Mouse (Mus musculus) forebrain, embryonic 11.5 days (tissue): Measurements from ENCODE around the gene Kcnj4. TPM values are rescaled to one million over a fixed set of nuclear protein-coding genes. Genes with fewer than 3 reads are reported as not detected.
A peak's percentile ranks its signal among the peaks of the same experiment; 100 is the strongest.

Source experiments
- ATAC-seq: fragments of 200-750 bp; cut with Nextera tagmentation; replicated peaks from 2 replicates; pipeline ENCODE4 v1.8.0; 2017; ENCODE audit warnings: moderate TSS enrichment; ENCODE audit not compliant: low FRiP score
- DNase-seq: peaks from one replicate; pipeline ENCODE4 v3.0.0-alpha.2; 2017; ENCODE audit warnings: low spot score
- H3K27ac ChIP-seq: fragments of 300-500 bp; sonication (generic); 2 replicates; pipeline ENCODE4 v1.5.1; 2014; ENCODE audit warnings: low read depth, low read length
- H3K27me3 ChIP-seq: fragments of 300-500 bp; sonication (generic); 2 replicates; pipeline ENCODE4 v1.6.1; 2014; ENCODE audit warnings: mild to moderate bottlenecking, low read length, mixed read lengths; ENCODE audit not compliant: control insufficient read depth, insufficient read depth
- H3K36me3 ChIP-seq: fragments of 300-500 bp; sonication (generic); 2 replicates; pipeline ENCODE4 v1.6.1; 2014; ENCODE audit warnings: mild to moderate bottlenecking, low read length, moderate library complexity, mixed read lengths; ENCODE audit not compliant: control insufficient read depth, insufficient read depth
- H3K4me1 ChIP-seq: fragments of 300-500 bp; sonication (generic); replicated peaks from 2 replicates; pipeline ENCODE4 v1.6.1; 2014; ENCODE audit warnings: low read length, mixed read lengths; ENCODE audit not compliant: control insufficient read depth, insufficient read depth
- H3K4me2 ChIP-seq: fragments of 300-500 bp; sonication (generic); 2 replicates; pipeline ENCODE4 v1.6.1; 2014; ENCODE audit warnings: low read depth, mild to moderate bottlenecking, low read length, moderate library complexity, mixed read lengths; ENCODE audit not compliant: severe bottlenecking
- H3K4me3 ChIP-seq: fragments of 300-500 bp; sonication (generic); 2 replicates; pipeline ENCODE4 v1.5.1; 2014; ENCODE audit warnings: low read depth, low read length
- H3K9ac ChIP-seq: fragments of 300-500 bp; sonication (generic); 2 replicates; pipeline ENCODE4 v1.6.1; 2014; ENCODE audit warnings: low read length
- H3K9me3 ChIP-seq: fragments of 300-500 bp; sonication (generic); 2 replicates; pipeline ENCODE4 v1.6.1; 2016; ENCODE audit warnings: low read length, mixed read lengths; ENCODE audit not compliant: control insufficient read depth
- WGBS: fragments of 180-500 bp; shearing (Covaris S2); extraction: QIAGEN DNeasy Blood & Tissue Kit; methylation state at CpG from one replicate; pipeline ENCODE4 v1.1.7; 2014; 5-methylcytosine and 5-hydroxymethylcytosine counted together
- polyA plus RNA-seq: library from polyadenylated mRNA; unstranded; fragments of >200 nt; fragmentation: Nextera tagmentation; extraction: Ambion mirVana; gene quantifications from 2 replicates; pipeline ENCODE4 v1.2.1, GENCODE M21; 2014

Gene Kcnj4
- polyA plus RNA-seq, 1 experiment from 2014 or later = not detected

DNA sequence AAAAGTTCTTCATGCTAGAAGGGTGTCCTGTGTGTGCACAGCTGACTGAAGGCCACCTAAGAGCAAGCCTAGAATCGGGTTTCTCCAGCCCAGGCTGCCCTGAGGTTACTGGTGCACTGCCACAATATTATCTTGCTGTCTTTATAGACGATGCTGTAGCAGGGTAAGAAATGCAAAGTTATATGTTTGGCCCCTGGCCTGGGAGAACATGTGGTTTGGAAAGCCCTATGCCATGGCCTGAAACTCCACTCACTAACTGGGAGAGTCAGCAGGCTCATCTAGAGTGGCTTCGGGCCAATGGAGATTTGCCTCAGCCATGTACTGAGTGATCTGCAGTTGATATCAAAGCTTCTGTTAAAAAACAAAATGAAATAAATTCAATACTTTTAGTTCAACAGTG lies 28.8 kb upstream of the Kcnj4 start:
- Histone ChIP-seq H3K27ac (no peak overlapping the region), H3K4me3 (no peak overlapping the region), H3K36me3 (peaks cover 35% of the 10 kb centered on the region), H3K4me1 (no peaks in the 10 kb centered on the region), H3K27me3 (no peaks in the 10 kb centered on the region), H3K9me3 (no peaks in the 10 kb centered on the region), H3K9ac (no peak overlapping the region), H3K4me2 (no peak overlapping the region)
- 95% methylated on average over 3 of the region's 3 CpGs for WGBS
- DNase-seq = no peak
- no peak for ATAC-seq

DNA sequence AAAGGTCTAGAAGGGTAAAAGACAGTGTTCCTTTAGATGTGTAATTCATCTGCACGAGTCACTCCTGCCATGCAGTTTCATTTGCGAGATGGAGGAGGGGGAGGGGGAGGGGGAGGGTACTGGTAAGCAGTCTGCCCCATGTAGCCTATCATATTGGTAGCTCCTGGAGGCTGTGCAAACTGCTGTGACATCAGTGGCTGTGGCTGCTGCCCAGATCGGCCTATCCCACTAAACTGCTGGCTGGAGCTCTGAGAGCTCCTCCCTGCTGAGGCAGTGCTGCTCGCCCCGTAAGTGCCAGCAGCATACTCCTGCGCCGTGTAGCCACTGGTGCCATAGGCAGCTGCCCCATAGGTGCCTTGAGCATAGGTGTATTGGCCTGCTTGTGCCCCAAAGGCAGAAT lies 24.9 kb upstream of the Kcnj4 start:
- ATAC-seq (0 out of 2 replicates have a peak, but pooled peaks have one; percentile 11), DNase-seq (no peak)
- no peak overlapping the region for H3K4me2 ChIP-seq
- no peak overlapping the region for H3K4me3 ChIP-seq
- no peak overlapping the region for H3K9ac ChIP-seq
- H3K27ac ChIP-seq = no peak overlapping the region
- H3K4me1 ChIP-seq = no peaks in the 10 kb centered on the region
- H3K9me3 ChIP-seq = no peaks in the 10 kb centered on the region
- H3K27me3 ChIP-seq = no peaks in the 10 kb centered on the region
- H3K36me3 ChIP-seq = peaks cover 31% of the 10 kb centered on the region
- 86% methylated on average over 7 of the region's 7 CpGs for WGBS

DNA sequence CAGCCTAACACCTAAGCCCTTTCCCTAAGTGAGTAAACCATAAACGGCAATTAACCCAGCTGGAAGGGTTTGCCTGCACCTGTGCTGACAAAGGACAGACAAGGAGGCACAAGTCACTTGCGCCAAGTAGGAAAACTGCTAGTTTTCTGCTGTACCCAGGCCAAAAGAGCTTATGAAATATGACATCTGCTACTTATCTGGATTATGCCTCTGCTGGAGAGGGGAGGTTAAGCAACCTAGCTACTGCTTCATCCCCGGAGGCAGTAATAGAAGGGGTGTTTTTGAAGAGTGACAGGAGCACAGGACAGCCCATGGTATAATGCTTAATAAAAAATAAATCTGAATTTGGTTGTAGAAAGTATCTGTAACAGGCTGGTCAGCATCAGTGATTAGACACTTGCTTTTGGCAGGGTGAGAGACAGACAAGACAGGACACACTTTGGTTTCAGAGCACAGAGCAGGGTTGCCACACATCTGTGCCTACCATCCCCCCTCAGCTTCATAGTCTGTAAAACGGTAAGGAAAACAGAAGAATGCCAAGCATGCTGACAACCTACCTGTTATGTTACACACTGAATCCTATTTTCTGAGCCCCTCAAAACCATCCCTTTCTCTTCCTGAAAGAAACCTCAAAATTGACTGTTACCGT lies 23.1 kb upstream of the Kcnj4 start:
- Histone ChIP-seq H3K36me3 (peaks cover 25% of the 10 kb centered on the region), H3K27ac (no peak overlapping the region), H3K27me3 (no peaks in the 10 kb centered on the region), H3K9me3 (no peaks in the 10 kb centered on the region), H3K4me1 (no peaks in the 10 kb centered on the region), H3K4me2 (no peak overlapping the region), H3K4me3 (no peak overlapping the region), H3K9ac (no peak overlapping the region)
- ATAC-seq = no peak
- no peak for DNase-seq
- WGBS = 82% methylated on average over 5 of the region's 5 CpGs

DNA sequence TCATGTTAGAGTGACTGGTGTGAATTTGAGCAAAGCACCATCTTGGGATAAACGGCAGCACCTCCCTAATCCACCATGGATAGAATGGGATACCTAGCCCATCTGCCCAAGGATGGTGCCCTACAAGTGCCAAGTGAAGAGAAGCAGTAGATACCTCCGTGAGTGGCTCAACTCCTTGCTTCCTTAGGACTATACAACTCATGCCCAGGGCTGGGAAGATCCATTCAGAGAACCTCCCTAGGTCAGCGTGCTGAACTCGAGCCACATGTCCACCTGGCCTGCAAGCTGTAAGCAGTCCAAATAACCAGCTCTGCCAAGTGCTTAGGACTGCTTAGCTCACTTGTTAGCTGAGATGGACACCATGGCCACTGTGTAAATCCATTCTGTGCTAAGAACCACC lies 22.2 kb upstream of the Kcnj4 start:
- DNase-seq = no peak
- WGBS = 85% methylated on average over 4 of the region's 4 CpGs
- Histone ChIP-seq H3K9ac (no peak overlapping the region), H3K27ac (no peak overlapping the region), H3K9me3 (no peaks in the 10 kb centered on the region), H3K4me3 (no peak overlapping the region), H3K4me1 (no peaks in the 10 kb centered on the region), H3K36me3 (peaks cover 22% of the 10 kb centered on the region), H3K4me2 (no peak overlapping the region), H3K27me3 (no peaks in the 10 kb centered on the region)
- ATAC-seq = no peak; the same call in 1 of the 2 replicates

DNA sequence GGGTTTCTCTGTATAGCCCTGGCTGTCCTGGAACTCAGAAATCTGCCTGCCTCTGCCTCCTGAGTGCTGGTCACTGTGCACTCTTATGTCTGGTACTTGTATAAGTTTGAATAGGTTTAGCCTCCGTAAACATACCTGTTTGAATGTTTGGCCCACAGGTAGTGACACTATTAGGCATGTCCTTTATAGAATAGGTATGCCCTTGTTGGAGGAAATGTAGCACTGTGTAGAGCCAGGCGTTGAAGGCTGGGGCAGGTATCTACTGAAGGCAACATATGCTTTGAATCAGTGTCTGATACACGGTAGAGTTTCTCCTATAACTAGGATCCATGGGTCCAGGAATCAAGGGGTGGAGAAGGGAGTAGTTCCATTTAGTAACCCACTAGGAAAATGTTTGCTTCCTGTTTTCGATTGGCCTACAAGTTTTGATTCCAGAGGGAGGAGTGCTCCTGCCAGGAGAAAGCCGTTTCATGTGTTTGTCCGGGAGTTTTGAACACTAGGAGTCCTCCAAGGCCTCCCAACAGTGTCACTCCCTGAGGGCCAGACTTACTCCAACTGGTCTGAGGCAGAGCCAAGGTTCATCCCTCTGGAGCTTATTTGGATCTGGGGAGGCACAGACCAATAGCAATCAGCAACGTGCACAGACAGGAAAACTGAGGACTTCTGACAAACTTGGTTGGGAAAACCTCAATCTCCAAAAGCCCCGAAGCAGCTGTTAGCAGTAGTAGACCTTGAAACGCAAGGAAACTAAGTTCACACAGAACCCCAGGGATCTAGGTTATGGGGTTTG lies 21.1 kb upstream of the Kcnj4 start:
- no peak overlapping the region for H3K27ac ChIP-seq
- H3K4me1 ChIP-seq = no peaks in the 10 kb centered on the region
- ATAC-seq (no peak), DNase-seq (no peak)
- no peaks in the 10 kb centered on the region for H3K9me3 ChIP-seq
- no peak overlapping the region for H3K4me2 ChIP-seq
- no peaks in the 10 kb centered on the region for H3K27me3 ChIP-seq
- peaks cover 18% of the 10 kb centered on the region for H3K36me3 ChIP-seq
- WGBS = 72% methylated on average over 9 of the region's 9 CpGs
- no peak overlapping the region for H3K9ac ChIP-seq
- no peak overlapping the region for H3K4me3 ChIP-seq

DNA sequence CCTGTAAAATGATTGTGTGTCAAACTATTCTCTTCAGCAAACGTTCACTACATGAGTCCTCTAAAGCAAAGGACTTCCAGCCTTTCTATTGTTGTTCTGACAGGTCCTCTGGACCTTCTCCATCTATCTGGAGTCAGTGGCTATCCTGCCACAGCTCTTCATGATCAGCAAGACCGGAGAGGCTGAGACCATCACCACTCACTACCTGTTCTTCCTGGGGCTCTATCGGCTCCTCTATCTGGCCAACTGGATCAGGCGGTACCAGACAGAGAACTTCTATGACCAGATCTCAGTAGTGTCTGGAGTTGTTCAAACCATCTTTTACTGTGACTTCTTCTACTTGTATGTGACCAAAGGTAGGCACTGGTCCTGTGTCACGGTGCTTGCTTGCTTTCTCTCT lies 20.5 kb upstream of the Kcnj4 start:
- H3K4me1 ChIP-seq = no peaks in the 10 kb centered on the region
- no peak overlapping the region for H3K27ac ChIP-seq
- no peaks in the 10 kb centered on the region for H3K27me3 ChIP-seq
- ATAC-seq = no peak
- peaks cover 15% of the 10 kb centered on the region for H3K36me3 ChIP-seq
- H3K9ac ChIP-seq = no peak overlapping the region
- no peak for DNase-seq
- no peak overlapping the region for H3K4me2 ChIP-seq
- 91% methylated on average over 5 of the region's 5 CpGs for whole genome bisulfite sequencing
- no peak overlapping the region for H3K4me3 ChIP-seq
- H3K9me3 ChIP-seq = no peaks in the 10 kb centered on the region

DNA sequence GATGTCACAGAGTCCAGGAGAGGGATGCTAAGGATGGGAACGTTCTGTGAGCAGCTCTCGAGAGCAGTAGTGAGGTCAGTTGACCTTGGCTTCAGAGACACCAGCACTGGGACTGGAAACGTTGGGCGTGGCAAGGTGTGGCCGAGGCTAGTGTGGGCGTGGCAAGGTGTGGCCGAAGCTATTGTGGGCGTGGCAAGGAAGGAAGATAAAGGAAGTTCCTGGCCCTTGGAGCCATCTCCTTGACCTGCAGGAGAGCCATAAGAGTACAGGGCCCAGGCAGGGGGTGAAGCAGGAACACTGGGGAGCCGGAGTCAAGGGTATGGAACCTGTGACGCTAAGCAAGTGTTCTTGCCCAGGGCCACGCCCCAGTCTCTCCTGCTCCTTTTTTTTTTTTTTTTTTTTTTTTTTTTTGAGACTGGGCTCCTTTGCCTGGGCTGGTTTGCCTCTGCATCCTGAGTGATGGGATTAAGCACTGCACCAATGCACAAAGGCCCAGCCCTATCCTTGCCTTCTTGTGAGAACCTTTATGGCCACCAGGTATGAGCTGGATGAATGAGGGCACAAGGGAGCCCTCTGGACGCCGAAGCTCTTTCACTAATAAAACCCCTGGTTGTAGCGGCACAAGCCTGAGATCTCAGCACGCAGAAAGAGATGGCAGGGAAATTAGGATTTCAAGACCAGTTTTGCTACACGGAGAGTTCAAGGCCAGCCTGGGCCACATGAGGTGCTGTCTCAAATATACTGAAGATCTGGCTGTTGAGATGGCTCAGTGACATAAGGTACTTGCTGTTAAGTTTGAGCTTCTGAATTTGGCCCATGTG lies 14.6 kb upstream of the Kcnj4 start:
- no peak overlapping the region for H3K27ac ChIP-seq
- H3K36me3 ChIP-seq = no peaks in the 10 kb centered on the region
- ATAC-seq (no peak), DNase-seq (no peak)
- H3K4me3 ChIP-seq = no peak overlapping the region
- no peak overlapping the region for H3K9ac ChIP-seq
- WGBS = 49% methylated on average over 16 of the region's 16 CpGs
- H3K4me1 ChIP-seq = peaks cover 7% of the 10 kb centered on the region; the same call in 1 of the 2 replicates
- no peak overlapping the region for H3K4me2 ChIP-seq
- peaks cover 33% of the 10 kb centered on the region for H3K27me3 ChIP-seq
- H3K9me3 ChIP-seq = no peaks in the 10 kb centered on the region

DNA sequence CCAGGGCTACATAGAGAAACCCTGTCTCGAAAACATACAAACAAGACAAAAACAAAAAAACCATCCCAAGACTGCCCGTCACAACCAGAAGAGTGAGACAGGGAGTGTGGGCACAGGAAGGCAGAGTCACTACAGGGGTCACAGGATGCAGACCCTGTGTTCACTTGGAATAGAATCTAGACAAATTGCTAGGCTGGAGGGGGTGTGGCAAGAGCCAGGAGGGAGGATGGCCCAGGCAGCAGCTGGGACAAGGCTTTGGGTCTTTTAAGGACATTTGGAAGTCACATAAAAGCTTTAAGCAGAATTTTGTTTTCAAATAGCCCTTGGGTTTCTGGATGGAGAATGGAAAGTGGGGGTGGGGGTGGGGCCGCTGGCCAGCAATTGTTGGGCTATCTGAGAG lies 13.5 kb upstream of the Kcnj4 start:
- Histone ChIP-seq H3K9ac (no peak overlapping the region), H3K4me2 (no peak overlapping the region), H3K4me1 (peaks cover 7% of the 10 kb centered on the region; the same call in 1 of the 2 replicates), H3K4me3 (no peak overlapping the region), H3K36me3 (no peaks in the 10 kb centered on the region), H3K9me3 (no peaks in the 10 kb centered on the region), H3K27ac (no peak overlapping the region), H3K27me3 (peaks cover 44% of the 10 kb centered on the region)
- DNase-seq = no peak
- WGBS = 85% methylated on average over 3 of the region's 3 CpGs
- no peak for ATAC-seq
